Mouse (Mus musculus) bone marrow, adult 2 months (tissue): Measurements from ENCODE around the gene H2-T3.
"Not testable (repeated sequence)": the region's sequence is repeated elsewhere in the genome, so short reads cannot be mapped to it uniquely, and the experiment has no call there.

Source experiments
- CTCF ChIP-seq: fragments of 200-500 bp; IDR thresholded peaks from 2 replicates; pipeline ENCODE4 v1.5.1; 2011; ENCODE audit warnings: low read length, control low read depth; ENCODE audit not compliant: control insufficient read depth, insufficient read depth
- POLR2A ChIP-seq: fragments of 200-500 bp; IDR thresholded peaks from 2 replicates; pipeline ENCODE4 v1.6.1; 2011; ENCODE audit warnings: low read depth, mild to moderate bottlenecking, control low read depth, low read length, borderline replicate concordance; ENCODE audit not compliant: control insufficient read depth

GRCm38 (mm10) chr17:36178938-36179337 lies 11.1 kb downstream of the H2-T3 start:
- not testable (repeated sequence) for TF ChIP-seq CTCF, POLR2A
